Mouse (Mus musculus) brain, embryonic 14.5 days (tissue): ENCODE measurements around the gene Mblac2.

ENCODE experiments used
- CTCF ChIP-seq: fragments of 200-500 bp; IDR thresholded peaks from 2 replicates; pipeline ENCODE4 v1.5.1; 2012; ENCODE audit warnings: inconsistent platforms, mild to moderate bottlenecking, moderate library complexity, borderline replicate concordance; ENCODE audit not compliant: insufficient read depth, insufficient read length; ENCODE audit errors: extremely low read depth
- POLR2A ChIP-seq: fragments of 200-500 bp; IDR thresholded peaks from 2 replicates; pipeline ENCODE4 v1.6.1; 2012; ENCODE audit warnings: mild to moderate bottlenecking, inconsistent platforms, borderline replicate concordance; ENCODE audit not compliant: poor library complexity, insufficient read depth, insufficient read length, severe bottlenecking; ENCODE audit errors: extremely low read depth

DNA sequence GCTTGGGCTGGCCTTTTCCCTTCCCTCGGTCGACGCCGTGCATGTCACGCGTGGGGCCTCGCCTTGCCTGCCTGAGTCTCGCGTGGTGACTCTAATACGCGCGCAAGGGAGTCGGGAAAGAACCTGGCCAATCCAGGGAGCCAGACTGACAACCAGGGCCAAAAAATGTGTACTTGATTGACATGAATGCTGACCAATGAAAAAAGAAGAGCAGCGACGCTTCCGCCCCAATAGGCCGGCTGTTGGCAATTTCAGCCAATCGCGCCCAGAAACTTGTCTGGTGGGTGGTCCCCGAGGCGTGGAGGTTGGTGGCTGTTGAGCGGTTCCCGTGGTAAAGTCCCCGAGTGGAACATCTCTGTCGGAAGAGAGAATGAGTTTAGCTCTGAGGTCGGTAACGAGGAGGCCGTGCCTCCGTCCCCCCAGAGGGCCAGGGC, 71.8 kb downstream of the Mblac2 start, which contains the start of gene Cetn3:
- no peak for TF ChIP-seq CTCF
- TF ChIP-seq POLR2A, result no peak; the same call in 1 of the 2 replicates
